Mouse (Mus musculus): Measurements from ENCODE around the gene Dock1. TPM values are rescaled to one million over a fixed set of nuclear protein-coding genes. Genes with fewer than 3 reads are reported as not detected.
A peak's percentile ranks its signal among the peaks of the same experiment; 100 is the strongest.

Dock1 gene
- total RNA-seq (2022), result 10 to 100 TPM; 25.9 to 27.8 (median 27.2) TPM

GRCm38 (mm10) chr7:134670312-134671002, at the start of gene Dock1:
Dock1 (plus strand) TSS chr7:134670654.
- DNase-seq (ENCODE audit: low spot score in 2 of 2), result peak in 1 of 2 experiments; percentile 25

DNA sequence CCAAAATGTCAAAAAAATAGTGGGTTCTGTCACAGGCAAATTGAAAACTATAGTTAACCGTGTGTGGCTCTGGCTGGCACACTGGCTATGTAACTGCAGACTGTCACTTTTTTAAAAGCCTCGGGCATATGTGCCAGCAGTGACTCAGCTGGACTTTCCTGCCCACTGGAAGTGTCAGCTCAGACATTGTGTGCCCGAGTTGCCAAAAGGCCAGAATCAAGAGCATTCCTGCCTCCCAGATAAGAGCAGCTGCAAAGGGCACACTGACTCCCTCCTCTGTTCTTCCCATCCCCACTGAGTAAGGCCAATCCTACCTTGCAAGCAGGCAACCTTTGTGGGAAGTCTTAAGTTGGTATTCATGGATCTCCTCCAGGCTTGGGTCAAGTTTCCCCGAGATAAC, 42.5 kb upstream of the Dock1 start:
- DNase-seq (ENCODE audit: low spot score in 2 of 2), result no peak

DNA sequence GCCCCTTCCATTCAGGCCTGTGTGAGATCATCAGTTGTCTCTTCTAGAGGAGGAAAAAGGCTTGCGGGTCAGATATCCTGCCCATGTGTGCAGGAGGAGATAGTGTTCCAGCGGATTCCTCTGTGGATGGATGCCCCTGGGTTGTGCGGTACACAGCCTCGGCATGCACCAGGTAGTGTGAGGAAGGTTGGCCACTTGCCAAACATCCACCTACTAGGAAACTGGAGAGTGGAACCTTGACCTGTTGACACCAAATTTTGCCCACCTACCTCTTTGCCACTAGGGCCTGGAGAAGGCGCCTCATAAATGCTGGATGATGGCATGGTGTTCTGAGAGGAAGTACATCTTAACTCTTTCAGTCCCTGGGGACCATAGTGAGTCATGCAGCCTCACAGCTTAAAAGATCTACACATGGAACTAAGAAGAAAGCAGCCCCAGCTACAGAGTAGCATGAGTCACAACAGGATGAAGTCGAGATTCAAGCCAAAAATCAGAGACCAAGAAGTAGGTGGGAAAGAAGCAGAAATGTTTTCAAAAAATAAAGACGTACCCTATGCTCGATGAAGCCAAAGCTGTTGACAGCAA, 20.1 kb upstream of the Dock1 start:
- DNase-seq (ENCODE audit: low spot score in 2 of 2), result peak in 1 of 2 experiments; percentile 23

GRCm38 (mm10) chr7:134651071-134651470, 19.4 kb upstream of the Dock1 start:
- DNase-seq (ENCODE audit: low spot score in 2 of 2), result no peak

GRCm38 (mm10) chr7:134663241-134663640, 7.2 kb upstream of the Dock1 start:
- DNase-seq (ENCODE audit: low spot score in 2 of 2), result no peak

- DNase-seq (ENCODE audit: low spot score in 2 of 2), result no peak
These were observed 4.7 kb upstream of the Dock1 start for GRCm38 (mm10) chr7:134665642-134666282.

- no peak for DNase-seq (ENCODE audit: low spot score in 2 of 2)
These were observed 3.2 kb upstream of the Dock1 start for GRCm38 (mm10) chr7:134667271-134667702.

DNA sequence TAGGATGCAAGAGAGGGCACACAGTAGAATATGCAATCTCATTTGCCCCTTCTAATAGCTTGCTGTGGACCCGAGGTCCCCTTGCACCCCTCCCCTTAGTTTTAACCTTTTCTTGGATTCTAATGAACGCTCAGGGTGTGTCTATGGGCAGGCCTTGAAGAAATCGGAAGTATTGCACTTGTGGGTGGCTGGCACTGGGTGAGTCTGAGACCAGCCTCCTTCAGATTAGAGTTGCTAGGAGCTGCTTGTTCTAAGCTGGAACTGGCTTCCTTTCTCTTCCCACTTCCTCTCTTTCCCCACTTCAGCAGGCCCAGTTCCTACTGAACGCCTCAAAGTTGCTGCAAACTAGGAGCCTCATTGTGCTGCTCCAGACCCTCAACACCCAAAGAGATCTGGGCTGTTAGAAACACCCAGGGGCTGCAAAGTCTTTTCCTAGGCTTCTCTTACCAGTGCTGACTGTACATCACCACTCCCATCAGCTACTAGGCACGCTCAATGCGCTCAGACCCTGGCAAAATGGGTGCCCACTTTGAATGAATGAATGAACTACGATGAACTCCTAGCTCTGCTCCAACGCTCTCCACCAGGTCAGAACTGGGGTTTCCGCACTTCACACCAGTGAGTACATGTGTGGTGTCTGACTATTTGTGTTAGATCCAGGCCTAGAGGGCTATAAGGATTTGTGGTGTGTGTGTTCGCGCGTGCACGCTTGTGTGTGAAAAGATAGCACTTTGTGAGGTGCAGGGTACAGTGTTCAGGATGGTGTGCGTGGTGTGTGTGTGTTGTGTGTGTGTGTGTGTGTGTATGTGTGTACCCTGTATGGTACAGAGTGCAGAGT, 761 bp upstream of the Dock1 start:
- no peak for DNase-seq (ENCODE audit: low spot score in 2 of 2)

DNA sequence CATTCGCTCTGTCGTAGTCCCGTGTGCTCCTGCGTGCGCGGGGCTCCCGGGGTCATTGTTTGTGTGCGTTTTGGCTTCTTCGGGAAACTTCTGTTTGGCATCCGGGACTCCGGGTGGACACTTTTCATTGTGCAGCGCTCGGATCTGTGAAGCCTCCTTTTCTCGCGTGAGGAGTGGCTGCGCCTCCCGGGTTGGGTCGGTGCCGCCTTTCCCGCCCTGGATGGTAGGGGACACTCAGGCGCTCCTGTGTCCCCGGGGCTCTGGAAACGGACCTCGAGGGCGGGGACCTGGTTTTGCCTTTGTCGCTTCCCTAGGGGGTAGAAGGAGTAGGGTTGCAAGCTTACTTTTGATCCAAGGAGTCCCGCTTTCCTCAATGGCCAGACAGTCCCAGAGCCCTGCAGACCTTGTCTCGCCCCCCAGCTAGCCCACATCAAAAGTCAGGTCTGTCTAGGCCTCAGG, 578 bp downstream of the Dock1 start:
- DNase-seq (ENCODE audit: low spot score in 2 of 2), result no peak

GRCm38 (mm10) chr7:134671467-134671901, 1.0 kb downstream of the Dock1 start:
- DNase-seq (ENCODE audit: low spot score in 2 of 2), result no peak

DNA sequence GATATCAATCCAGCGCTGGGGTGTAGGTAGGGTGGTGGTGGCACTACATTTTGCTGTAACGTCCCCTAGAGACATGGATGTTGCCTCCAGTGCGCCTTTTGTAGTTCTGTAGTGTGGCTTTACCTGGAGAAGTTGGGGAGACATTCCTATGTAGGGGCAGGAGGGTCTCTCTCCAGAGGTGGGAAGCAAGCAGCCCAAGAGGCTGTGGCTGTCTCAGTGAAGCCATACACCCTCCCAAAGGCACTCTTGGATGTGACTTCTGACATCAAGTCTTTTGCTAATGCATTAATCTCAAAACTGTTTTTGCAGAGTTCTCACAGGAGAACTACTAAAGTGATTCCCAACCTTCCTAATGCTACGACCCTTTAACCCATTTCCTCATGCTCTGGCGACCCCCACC, 2.7 kb downstream of the Dock1 start:
- no peak for DNase-seq (ENCODE audit: low spot score in 2 of 2)

DNA sequence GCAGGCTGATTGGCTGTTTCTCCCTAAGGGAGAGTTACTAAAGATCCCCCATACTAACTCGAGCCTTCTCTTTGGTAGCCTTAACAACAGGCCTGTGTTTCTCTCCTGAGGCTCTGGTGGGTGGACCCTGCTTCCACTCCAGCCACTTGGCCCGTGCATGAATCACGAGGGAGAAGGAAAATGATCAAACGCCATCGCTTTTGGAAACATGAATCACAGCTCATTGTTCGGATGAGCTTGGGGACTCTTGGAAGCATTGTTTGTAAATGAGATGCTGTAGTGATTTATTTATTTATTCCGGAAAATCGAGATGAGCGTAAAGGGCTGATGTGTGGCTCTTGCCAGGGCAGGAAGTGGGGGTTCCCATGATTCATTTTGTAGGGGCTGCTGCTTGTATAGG, 3.5 kb downstream of the Dock1 start:
- peak in 1 of 2 experiments; percentile 14 for DNase-seq (ENCODE audit: low spot score in 2 of 2)

DNA sequence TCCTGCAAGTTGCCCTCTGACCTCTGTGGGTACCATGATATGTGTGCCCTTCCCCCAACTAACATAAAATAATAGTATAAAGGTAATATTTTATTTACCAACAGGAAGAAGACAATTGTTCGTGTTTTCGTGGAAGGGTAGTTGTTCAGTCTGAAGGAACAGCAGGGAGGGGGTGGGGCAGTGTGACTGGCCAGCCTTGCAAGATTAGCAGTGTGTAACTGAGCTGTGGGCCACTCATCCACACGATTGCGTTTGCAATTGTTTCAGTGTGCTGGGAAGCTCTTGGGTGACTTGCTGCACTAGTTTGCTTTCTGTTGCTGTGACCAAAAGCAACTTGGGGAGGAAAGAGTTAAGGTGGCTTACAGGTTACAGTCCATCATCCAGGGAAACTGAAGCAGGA, 7.4 kb downstream of the Dock1 start:
- no peak for DNase-seq (ENCODE audit: low spot score in 2 of 2)

GRCm38 (mm10) chr7:134679314-134680158, 9.1 kb downstream of the Dock1 start:
- DNase-seq (ENCODE audit: low spot score in 2 of 2), result no peak

DNA sequence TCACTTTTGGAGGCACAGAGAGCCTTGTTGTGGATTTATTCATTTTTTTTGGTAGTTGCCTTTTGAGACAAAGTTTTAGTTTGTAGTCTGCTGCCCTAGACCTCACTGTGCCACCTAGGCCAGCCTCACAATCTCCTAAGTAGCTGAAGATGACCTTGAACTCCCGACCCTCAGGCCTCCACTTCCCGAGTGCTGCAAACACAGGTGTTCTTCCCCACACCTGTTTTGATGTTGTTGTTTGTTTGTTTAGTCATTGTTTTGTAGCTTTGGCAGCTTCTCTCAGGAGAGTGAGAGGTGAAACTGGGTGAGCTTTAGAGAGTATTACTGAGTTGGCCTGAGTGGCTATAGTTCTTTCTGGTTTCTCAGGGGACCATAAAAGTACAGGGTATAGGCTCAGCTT, 9.7 kb downstream of the Dock1 start:
- no peak for DNase-seq (ENCODE audit: low spot score in 2 of 2)

- no peak for DNase-seq (ENCODE audit: low spot score in 2 of 2)
These were observed 11.5 kb downstream of the Dock1 start for GRCm38 (mm10) chr7:134681729-134682527.

- no peak for DNase-seq (ENCODE audit: low spot score in 2 of 2)
These were observed 17.9 kb downstream of the Dock1 start for GRCm38 (mm10) chr7:134688332-134688731.

DNA sequence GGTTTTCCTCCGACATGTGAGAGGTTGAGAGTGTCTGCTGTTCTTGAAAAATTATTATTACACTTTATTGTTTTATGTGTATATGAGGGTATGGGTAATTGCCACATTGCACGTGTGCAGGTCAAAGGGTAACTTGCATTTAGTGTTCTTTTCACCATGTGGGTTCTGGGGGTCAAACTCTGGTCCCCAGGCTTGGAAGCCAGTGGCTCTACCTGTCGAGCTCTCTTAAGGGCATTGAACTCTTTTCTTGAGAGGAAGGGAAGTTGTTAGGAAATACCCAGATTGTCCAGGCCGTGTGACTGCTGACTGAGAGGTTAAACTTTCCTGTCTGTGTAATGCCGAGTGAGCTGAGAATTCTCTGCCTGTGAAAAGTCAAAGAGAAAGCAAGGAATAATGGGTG, 19.7 kb downstream of the Dock1 start:
- no peak for DNase-seq (ENCODE audit: low spot score in 2 of 2)

DNA sequence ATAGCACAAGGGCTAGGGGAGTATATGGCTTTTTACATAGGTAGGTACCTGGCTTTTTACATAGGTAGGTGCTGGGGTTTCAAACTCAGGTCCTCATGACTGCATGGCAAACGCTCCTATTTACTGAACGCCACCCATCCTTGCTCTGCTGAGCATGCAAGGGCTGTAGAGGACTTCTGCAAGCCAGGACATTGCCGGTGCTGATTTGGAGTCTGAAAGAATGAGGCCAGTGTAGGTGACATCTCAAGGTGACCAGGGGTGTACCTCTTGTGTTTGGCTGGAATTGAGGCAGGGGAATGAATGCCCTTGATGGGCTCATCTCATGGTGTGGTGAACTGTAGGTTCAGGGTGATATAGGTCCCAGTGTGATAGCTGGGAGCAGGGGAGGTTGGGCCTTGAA, 20.4 kb downstream of the Dock1 start:
- DNase-seq (ENCODE audit: low spot score in 2 of 2), result no peak

- DNase-seq (ENCODE audit: low spot score in 2 of 2), result no peak
These were observed 22.9 kb downstream of the Dock1 start for GRCm38 (mm10) chr7:134693325-134693724.

Data from left cerebral cortex, adult 8-10 months (tissue).